Mouse (Mus musculus): Measurements from ENCODE around the gene Fbxw7.

DNA sequence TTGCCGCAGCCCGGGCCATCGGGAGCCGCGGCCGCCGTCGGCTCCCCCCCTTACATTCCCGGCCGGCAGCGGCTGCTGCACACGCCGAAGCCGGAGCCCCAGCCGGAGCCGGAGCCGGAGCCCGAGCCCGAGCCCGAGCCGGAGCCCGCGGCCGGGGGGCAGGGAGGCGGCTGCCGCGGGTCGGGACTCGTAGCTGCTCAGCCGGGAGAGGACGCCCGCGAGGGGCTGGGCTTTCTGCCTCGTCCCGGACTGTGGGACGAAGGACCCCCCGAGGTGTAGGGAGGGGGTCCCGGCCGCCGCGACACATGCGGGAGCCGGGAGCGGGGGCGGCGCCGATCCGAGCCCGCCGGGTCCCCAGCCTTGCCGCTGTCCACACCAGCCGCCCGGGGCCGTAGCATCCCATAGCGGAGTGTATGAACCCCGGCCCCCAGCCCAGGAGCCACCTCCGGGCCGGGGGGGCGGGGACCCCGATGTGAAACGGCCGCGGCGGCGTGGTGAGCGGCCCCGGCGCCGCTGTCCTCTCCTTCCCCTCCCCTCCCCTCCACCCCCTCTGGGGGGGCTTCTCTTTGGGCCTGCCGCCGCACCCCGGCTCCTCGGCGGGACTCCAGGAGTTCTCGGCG, at the start of gene Fbxw7:
- TF ChIP-seq POLR2A (IDR thresholded peaks at IDR 0.05; ENCODE audit: insufficient read depth, low read depth, low read length), result no peak
- TF ChIP-seq CTCF (IDR thresholded peaks at IDR 0.05; ENCODE audit: insufficient read depth, low read depth, low read length), result no peak

Data from olfactory bulb, adult 2 months (tissue).